Mouse (Mus musculus): ENCODE data around the gene Cenpp. TPM values are rescaled to one million over a fixed set of nuclear protein-coding genes. Genes with fewer than 3 reads are reported as not detected.

Cenpp gene
- polyA plus RNA-seq, 1 experiment from 2014 or later = 25.8 TPM

DNA sequence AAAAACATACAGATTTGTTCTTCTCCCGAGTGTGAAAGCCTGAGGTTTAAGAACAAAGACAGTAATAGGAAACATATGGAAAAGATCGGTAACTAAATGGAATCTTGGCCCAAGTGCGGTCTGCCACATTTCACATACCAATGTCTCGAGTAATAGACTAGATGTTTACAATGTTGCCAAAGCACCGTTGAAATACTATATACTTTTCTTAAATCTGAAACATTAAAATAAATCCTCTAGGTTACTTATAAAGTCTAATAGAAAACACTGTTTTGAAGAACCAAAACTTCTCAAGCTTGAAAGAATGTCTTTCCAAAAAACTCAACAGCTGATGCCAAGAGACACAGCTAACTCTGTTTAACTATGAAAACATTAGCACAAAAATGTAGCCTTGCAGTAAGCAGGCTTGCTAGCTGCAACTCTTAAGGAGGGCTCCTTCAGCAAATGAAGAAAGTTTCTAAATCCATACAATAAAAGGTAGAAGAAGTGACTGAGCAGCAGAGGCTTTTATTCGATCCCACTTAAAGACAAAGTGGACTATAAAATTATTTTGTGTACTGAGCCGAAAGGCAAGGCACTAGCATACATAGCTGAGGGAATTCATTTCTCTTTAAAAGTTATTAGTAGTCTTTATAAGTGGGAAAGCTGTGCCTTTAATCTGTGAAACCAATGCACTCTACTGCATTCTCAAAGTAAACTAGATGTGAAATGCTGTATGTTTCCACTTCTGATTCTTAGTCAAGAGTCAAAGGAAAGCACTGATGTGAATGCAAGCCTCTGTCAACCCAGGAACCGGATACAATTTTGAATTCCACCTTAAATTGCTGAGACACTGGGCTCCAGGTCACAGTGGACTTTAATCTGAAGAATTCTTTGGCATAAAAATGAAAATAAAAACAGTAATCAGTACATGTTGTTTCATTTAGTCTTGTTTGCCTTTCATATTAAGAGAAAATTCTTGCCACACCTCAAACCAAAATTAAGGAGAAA is 70.7 kb downstream of the Cenpp start, which contains the start of gene Omd:
TSS of gene Omd (plus strand) at position 922 of the 990 bp plus-strand sequence.
- DNase-seq (ENCODE audit: low spot score) = no peak
- ATAC-seq (ENCODE audit: insufficient read depth, low FRiP score, low TSS enrichment) = no peak
- no peak within 1 kb of the TSS for H3K27ac ChIP-seq (ENCODE audit: low read depth, low read length)

DNA sequence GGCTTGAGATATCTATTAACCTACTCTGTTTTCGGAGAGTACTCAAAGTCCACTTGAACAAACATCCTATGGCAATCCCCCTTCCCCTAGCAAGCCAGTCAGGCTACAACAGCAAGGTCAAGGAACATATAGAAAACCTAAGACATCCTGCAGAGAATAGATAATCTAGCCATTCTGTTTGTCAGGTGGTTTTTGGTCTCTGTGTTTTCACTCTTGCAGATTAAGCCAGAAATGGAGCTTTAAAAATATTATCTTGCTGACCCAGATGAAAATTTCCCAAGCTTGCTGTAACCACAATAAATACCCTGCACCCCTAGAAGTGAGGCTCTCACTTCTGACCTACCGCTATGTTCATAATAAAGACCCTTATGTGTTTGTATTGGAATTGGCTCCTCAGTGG is 81.2 kb downstream of the Cenpp start:
- H3K27me3 ChIP-seq (ENCODE audit: control insufficient read depth, insufficient read depth, low read length) = no peaks in the 10 kb centered on the region
- no peaks in the 10 kb centered on the region for H3K9me3 ChIP-seq (ENCODE audit: control insufficient read depth, low read length)
- H3K4me1 ChIP-seq (ENCODE audit: control insufficient read depth, insufficient read depth, low read length) = no peaks in the 10 kb centered on the region
- no peak overlapping the region for H3K27ac ChIP-seq (ENCODE audit: low read depth, low read length)
- ATAC-seq (ENCODE audit: insufficient read depth, low FRiP score, low TSS enrichment) (no peak), DNase-seq (ENCODE audit: low spot score) (no peak)
- no peak overlapping the region for H3K9ac ChIP-seq (ENCODE audit: low read length)
- no peak overlapping the region for H3K4me2 ChIP-seq (ENCODE audit: low read depth)
- H3K4me3 ChIP-seq (ENCODE audit: low read depth, low read length) = no peak overlapping the region
- H3K36me3 ChIP-seq (ENCODE audit: control insufficient read depth, insufficient read depth, low read length) = no peaks in the 10 kb centered on the region
- 88% methylated on average over 2 of the region's 2 CpGs for WGBS

More for the DNA sequence above, 70.7 kb downstream of the Cenpp start, which contains the start of gene Omd:
- Histone ChIP-seq H3K27me3 (ENCODE audit: control insufficient read depth, insufficient read depth, low read length) (no peaks in the 10 kb centered on the region), H3K36me3 (ENCODE audit: control insufficient read depth, insufficient read depth, low read length) (no peaks in the 10 kb centered on the region), H3K9ac (ENCODE audit: low read length) (no peak within 1 kb of the TSS), H3K4me3 (ENCODE audit: low read depth, low read length) (no peak within 1 kb of the TSS), H3K9me3 (ENCODE audit: control insufficient read depth, low read length) (no peaks in the 10 kb centered on the region), H3K4me1 (ENCODE audit: control insufficient read depth, insufficient read depth, low read length) (no peaks in the 10 kb centered on the region), H3K4me2 (ENCODE audit: low read depth) (no peak within 1 kb of the TSS)
- WGBS = 70% methylated on average over 8 of the region's 8 CpGs

DNA sequence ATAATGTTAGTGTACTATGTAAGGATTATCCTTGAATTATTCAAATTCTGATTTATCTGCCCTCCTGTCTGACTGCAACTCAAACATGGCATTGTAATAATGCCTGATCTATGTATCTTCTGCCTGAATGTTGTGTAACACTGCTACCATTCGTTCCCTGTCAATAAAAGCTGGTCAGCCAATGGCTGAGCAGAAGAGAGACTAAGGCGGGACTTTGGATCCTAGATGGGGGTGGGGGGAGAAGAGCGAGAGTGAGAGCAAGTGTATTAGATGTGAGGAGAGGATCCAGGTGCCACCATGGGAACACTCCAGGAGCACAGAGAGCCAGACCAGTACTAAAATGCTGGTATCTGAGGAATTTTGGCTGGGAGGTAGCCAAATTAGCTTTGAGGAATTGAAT is 82.2 kb downstream of the Cenpp start:
- H3K9me3 ChIP-seq (ENCODE audit: control insufficient read depth, low read length) = no peaks in the 10 kb centered on the region
- ATAC-seq (ENCODE audit: insufficient read depth, low FRiP score, low TSS enrichment) (no peak), DNase-seq (ENCODE audit: low spot score) (no peak)
- H3K27ac ChIP-seq (ENCODE audit: low read depth, low read length) = no peak overlapping the region
- H3K4me3 ChIP-seq (ENCODE audit: low read depth, low read length) = no peak overlapping the region
- H3K4me2 ChIP-seq (ENCODE audit: low read depth) = no peak overlapping the region
- H3K4me1 ChIP-seq (ENCODE audit: control insufficient read depth, insufficient read depth, low read length) = no peaks in the 10 kb centered on the region
- H3K36me3 ChIP-seq (ENCODE audit: control insufficient read depth, insufficient read depth, low read length) = no peaks in the 10 kb centered on the region
- H3K9ac ChIP-seq (ENCODE audit: low read length) = no peak overlapping the region
- no peaks in the 10 kb centered on the region for H3K27me3 ChIP-seq (ENCODE audit: control insufficient read depth, insufficient read depth, low read length)
- 71% methylated on average over 3 of the region's 3 CpGs for WGBS

DNA sequence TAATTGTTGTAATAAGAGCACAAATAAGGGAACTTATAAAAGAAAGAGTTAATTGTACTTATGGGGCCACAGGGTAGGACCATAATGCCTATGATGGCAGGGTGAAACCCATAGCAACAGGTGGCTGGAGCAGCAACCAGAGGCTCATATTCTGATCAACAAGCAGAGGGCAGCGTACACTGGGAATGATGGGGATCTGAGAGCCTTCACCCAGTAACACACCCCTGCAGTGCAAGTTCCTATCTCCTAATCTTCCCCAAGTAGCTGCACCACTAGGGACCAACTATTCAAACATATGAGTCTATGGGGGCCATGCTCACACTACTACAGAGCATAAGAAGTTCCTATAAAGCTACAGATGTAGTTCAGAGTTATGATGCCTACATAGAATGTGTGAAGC is 88.2 kb downstream of the Cenpp start:
- WGBS = 89% methylated on average over 1 of the region's 1 CpGs
- H3K9ac ChIP-seq (ENCODE audit: low read length) = no peak overlapping the region
- no peak overlapping the region for H3K27ac ChIP-seq (ENCODE audit: low read depth, low read length)
- H3K27me3 ChIP-seq (ENCODE audit: control insufficient read depth, insufficient read depth, low read length) = no peaks in the 10 kb centered on the region
- H3K4me1 ChIP-seq (ENCODE audit: control insufficient read depth, insufficient read depth, low read length) = no peaks in the 10 kb centered on the region
- DNase-seq (ENCODE audit: low spot score) (no peak), ATAC-seq (ENCODE audit: insufficient read depth, low FRiP score, low TSS enrichment) (no peak)
- no peak overlapping the region for H3K4me3 ChIP-seq (ENCODE audit: low read depth, low read length)
- no peaks in the 10 kb centered on the region for H3K36me3 ChIP-seq (ENCODE audit: control insufficient read depth, insufficient read depth, low read length)
- no peak overlapping the region for H3K4me2 ChIP-seq (ENCODE audit: low read depth)
- no peaks in the 10 kb centered on the region for H3K9me3 ChIP-seq (ENCODE audit: control insufficient read depth, low read length)

DNA sequence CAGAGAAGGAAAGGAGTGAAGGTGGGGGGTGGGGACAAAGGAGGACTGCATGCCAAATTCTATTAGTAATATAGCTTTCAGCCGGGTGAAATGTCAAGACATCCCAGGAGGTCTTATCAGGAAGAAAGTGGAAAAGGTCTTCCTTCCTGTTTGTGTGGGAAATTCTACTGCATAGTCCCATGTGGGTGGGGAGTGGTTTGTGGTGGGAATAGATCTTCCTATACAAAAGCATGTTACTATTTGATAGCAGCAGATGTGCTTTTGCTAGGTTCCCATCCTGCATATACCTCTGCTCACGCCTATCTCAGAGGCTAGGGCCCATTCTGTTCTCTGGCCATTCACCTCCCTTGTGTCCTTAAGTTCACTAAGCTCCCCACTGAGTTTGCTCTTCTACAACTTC is 91.7 kb downstream of the Cenpp start:
- Histone ChIP-seq H3K4me2 (ENCODE audit: low read depth) (no peak overlapping the region), H3K27me3 (ENCODE audit: control insufficient read depth, insufficient read depth, low read length) (no peaks in the 10 kb centered on the region), H3K9me3 (ENCODE audit: control insufficient read depth, low read length) (no peaks in the 10 kb centered on the region), H3K36me3 (ENCODE audit: control insufficient read depth, insufficient read depth, low read length) (no peaks in the 10 kb centered on the region), H3K4me1 (ENCODE audit: control insufficient read depth, insufficient read depth, low read length) (no peaks in the 10 kb centered on the region), H3K9ac (ENCODE audit: low read length) (no peak overlapping the region), H3K27ac (ENCODE audit: low read depth, low read length) (no peak overlapping the region), H3K4me3 (ENCODE audit: low read depth, low read length) (no peak overlapping the region)
- no peak for DNase-seq (ENCODE audit: low spot score)
- WGBS = 68% methylated on average over 2 of the region's 2 CpGs
- ATAC-seq (ENCODE audit: insufficient read depth, low FRiP score, low TSS enrichment) = no peak

DNA sequence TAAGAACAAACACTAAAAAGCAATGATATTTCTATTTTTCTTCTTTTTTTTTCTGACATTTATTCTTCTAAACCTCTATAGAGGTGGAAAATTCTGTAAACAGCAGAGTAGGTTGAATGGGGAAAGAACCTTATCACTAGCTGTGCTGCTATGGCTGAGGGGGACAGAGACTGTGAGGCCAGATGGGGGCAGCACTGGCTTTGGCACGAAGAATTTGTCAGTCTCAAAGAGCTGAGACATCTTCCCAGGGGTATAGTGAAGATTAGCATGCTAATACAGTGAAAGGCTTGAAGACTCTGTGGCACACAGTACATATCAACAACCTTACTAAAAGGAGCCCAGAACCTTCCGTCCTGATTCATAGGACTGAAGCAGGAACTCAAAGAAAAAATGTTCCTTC is 93.4 kb downstream of the Cenpp start:
- no peak overlapping the region for H3K4me3 ChIP-seq (ENCODE audit: low read depth, low read length)
- H3K4me1 ChIP-seq (ENCODE audit: control insufficient read depth, insufficient read depth, low read length) = no peaks in the 10 kb centered on the region
- H3K27ac ChIP-seq (ENCODE audit: low read depth, low read length) = no peak overlapping the region
- 41% methylated on average over 2 of the region's 2 CpGs for WGBS
- no peaks in the 10 kb centered on the region for H3K36me3 ChIP-seq (ENCODE audit: control insufficient read depth, insufficient read depth, low read length)
- no peaks in the 10 kb centered on the region for H3K9me3 ChIP-seq (ENCODE audit: control insufficient read depth, low read length)
- DNase-seq (ENCODE audit: low spot score) = no peak
- H3K27me3 ChIP-seq (ENCODE audit: control insufficient read depth, insufficient read depth, low read length) = no peaks in the 10 kb centered on the region
- no peak for ATAC-seq (ENCODE audit: insufficient read depth, low FRiP score, low TSS enrichment)
- no peak overlapping the region for H3K9ac ChIP-seq (ENCODE audit: low read length)
- H3K4me2 ChIP-seq (ENCODE audit: low read depth) = no peak overlapping the region

DNA sequence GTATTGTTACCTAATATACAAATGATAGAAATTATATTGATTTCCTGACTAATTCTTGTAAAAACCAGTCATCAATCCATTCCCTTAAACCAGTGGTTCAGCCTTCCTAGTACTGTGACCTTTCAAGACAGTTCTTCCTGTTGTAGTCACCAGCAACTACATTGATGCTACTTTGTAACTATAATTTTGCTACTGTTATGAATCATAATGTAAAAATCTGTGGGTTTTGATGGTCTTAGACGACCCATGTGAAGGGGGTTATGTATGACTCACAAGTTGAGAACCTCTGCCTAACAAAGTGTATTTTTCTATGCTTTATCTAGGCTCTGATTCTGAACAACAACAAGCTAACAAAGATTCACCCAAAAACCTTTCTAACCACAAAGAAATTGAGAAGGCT is 95.7 kb downstream of the Cenpp start:
- no peak for ATAC-seq (ENCODE audit: insufficient read depth, low FRiP score, low TSS enrichment)
- WGBS = 65% methylated on average over 1 of the region's 1 CpGs

DNA sequence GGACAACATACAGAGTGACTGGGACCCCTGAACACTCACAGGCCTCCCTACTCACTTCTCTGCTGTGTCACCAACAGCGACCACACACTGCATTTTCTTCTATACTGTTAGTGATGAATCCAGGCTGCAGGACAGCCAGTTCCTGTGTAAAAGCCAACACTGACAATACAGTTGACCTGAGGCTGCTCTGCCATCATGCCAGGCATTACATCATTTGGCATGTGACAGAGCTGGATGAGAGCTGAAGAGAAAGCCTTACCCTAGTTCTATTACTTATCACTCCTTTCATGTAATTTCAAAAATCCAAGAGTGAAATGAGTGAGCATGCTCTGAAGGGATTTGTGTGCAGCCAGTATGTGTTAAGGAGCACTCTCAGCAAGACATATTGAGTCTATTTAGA is 96.4 kb downstream of the Cenpp start:
- Histone ChIP-seq H3K27me3 (ENCODE audit: control insufficient read depth, insufficient read depth, low read length) (no peaks in the 10 kb centered on the region), H3K4me2 (ENCODE audit: low read depth) (no peak overlapping the region), H3K4me1 (ENCODE audit: control insufficient read depth, insufficient read depth, low read length) (no peaks in the 10 kb centered on the region), H3K36me3 (ENCODE audit: control insufficient read depth, insufficient read depth, low read length) (no peaks in the 10 kb centered on the region), H3K27ac (ENCODE audit: low read depth, low read length) (no peak overlapping the region), H3K9me3 (ENCODE audit: control insufficient read depth, low read length) (no peaks in the 10 kb centered on the region), H3K9ac (ENCODE audit: low read length) (no peak overlapping the region), H3K4me3 (ENCODE audit: low read depth, low read length) (no peak overlapping the region)
- ATAC-seq (ENCODE audit: insufficient read depth, low FRiP score, low TSS enrichment) (no peak), DNase-seq (ENCODE audit: low spot score) (no peak)
- 94% methylated on average over 1 of the region's 1 CpGs for WGBS

More for the DNA sequence above, 95.7 kb downstream of the Cenpp start:
- no peak overlapping the region for H3K27ac ChIP-seq (ENCODE audit: low read depth, low read length)
- H3K27me3 ChIP-seq (ENCODE audit: control insufficient read depth, insufficient read depth, low read length) = no peaks in the 10 kb centered on the region
- H3K4me1 ChIP-seq (ENCODE audit: control insufficient read depth, insufficient read depth, low read length) = no peaks in the 10 kb centered on the region
- no peaks in the 10 kb centered on the region for H3K36me3 ChIP-seq (ENCODE audit: control insufficient read depth, insufficient read depth, low read length)
- no peaks in the 10 kb centered on the region for H3K9me3 ChIP-seq (ENCODE audit: control insufficient read depth, low read length)
- no peak overlapping the region for H3K9ac ChIP-seq (ENCODE audit: low read length)
- no peak overlapping the region for H3K4me3 ChIP-seq (ENCODE audit: low read depth, low read length)
- DNase-seq (ENCODE audit: low spot score) = no peak
- H3K4me2 ChIP-seq (ENCODE audit: low read depth) = no peak overlapping the region

DNA sequence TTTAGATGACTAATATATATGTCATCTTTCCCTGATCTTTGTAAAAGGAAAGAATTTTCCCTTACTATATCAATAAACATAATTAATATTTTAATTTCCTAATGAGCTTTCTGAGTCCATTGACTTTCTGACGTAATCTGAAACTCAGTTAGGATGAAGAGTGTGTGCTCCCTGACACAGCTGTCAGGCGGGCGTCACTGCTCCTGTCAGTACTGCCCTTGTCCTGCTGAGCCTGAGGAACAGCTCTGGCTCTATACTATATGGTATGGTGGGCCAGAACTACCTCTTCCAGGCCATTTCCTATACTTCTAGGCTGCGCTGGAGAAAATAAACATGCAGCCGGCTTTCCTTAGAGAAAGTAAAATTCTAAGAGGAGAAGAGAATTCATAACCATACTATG is 98.1 kb downstream of the Cenpp start:
- no peaks in the 10 kb centered on the region for H3K4me1 ChIP-seq (ENCODE audit: control insufficient read depth, insufficient read depth, low read length)
- no peak overlapping the region for H3K4me3 ChIP-seq (ENCODE audit: low read depth, low read length)
- DNase-seq (ENCODE audit: low spot score) = no peak
- no peak for ATAC-seq (ENCODE audit: insufficient read depth, low FRiP score, low TSS enrichment)
- no peaks in the 10 kb centered on the region for H3K36me3 ChIP-seq (ENCODE audit: control insufficient read depth, insufficient read depth, low read length)
- no peaks in the 10 kb centered on the region for H3K9me3 ChIP-seq (ENCODE audit: control insufficient read depth, low read length)
- no peak overlapping the region for H3K9ac ChIP-seq (ENCODE audit: low read length)
- 83% methylated on average over 5 of the region's 5 CpGs for WGBS
- no peak overlapping the region for H3K4me2 ChIP-seq (ENCODE audit: low read depth)
- no peak overlapping the region for H3K27ac ChIP-seq (ENCODE audit: low read depth, low read length)
- no peaks in the 10 kb centered on the region for H3K27me3 ChIP-seq (ENCODE audit: control insufficient read depth, insufficient read depth, low read length)

All from neural tube, embryonic 11.5 days (tissue).